Mouse (Mus musculus) spleen, embryonic (tissue): ENCODE results near the gene Ppp4r1.

ENCODE experiments used
- CTCF ChIA-PET: fragments of 350-600 bp; sonication (Branson Sonifier 250); formaldehyde crosslinking; loops from one replicate; lab custom pipeline; 2022; lab: Charles Lee

Ppp4r1 gene

GRCm38 (mm10) chr17:65782551-65783141 lies at the start of gene Ppp4r1:
TSS of gene Ppp4r1 (plus strand) at chr17:65782573.
- CTCF ChIA-PET = no interaction called here

DNA sequence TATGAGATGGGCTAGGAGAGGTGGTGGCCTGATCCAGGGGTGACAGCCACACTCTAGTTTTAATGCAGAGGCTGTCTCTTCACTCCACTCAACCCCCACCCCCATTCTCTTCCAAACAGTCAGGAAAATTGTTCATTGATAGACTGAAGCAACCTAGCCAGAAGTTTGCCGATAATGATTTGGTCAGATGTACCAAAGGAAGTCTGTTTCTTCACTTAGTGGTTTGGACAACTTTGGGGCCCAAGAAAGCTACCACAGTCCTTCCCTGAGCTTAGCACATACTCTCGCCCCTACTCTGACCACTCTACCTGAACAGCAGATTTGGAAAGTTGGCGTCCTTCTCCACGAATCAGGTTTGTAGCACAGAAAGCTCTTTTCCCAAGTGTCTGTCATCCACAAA lies 49.7 kb upstream of the Ppp4r1 start:
- CTCF ChIA-PET = no interaction called here

GRCm38 (mm10) chr17:65735088-65735487 lies 47.3 kb upstream of the Ppp4r1 start:
- CTCF ChIA-PET = no interaction called here

GRCm38 (mm10) chr17:65737175-65737574 lies 45.2 kb upstream of the Ppp4r1 start:
- CTCF ChIA-PET = no interaction called here

DNA sequence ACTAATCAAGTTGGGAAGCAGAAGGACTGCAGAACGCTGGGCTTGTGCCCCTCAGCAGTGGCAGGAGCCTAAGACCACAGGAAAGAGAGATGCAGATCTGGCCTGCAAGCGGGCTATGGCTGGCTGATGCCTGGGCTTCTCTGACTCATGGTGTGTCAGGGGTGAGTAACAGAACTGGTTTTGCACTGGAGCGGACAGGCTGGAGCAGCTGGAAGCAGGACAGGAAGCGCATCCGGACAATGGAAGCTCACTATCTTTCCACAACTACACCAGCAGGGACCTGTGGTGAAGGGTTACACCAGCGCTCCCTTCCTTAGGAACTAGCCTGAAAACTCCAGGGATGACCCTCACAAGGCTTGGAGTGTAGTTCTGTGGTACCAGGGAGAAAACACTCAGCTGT lies 44.8 kb upstream of the Ppp4r1 start:
- CTCF ChIA-PET = no interaction called here

DNA sequence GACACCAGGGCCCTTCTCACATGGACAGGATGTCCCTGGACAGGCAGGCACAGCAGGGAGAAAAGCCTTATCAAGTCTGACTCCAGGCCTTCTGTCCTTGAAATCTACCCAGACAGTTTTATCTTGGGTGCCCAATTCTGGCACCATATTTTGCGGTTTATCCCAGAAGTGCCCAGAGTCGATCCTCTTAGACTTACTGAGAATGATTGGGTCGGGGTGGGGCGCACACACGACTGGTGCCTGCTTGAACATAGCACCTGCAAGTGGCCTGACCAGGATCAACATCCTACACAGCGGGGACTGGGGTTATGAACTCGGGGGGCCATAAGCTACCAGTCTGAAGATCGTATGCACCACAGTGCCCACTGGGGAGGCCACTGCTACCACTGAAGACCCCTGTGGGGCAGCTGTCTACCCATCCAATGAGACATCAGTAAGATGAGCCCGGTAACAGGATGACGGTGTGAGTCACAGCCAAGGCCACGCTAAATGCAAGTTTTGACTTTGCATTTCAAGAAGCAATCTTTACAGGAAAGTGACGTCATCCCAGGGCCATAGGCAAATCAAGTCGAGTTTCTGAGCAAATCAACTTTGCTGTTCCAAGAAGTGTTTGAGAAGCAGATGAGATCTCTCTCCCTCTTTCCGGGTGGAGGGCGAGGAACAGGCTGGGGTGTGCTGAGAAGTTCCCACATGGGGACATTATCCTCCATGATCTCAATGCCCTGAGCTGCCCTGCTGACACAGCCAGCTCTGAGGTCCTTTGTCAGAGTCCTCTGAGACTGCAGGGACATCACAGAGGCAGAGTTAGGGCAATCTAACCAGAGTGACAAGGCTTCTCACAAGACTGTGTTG lies 42.3 kb upstream of the Ppp4r1 start:
- CTCF ChIA-PET = interaction anchor here (0.5 kb wide), 1 partner anchor 30 kb away, joined by 3 read pairs; no protein-coding TSS in a partner anchor

GRCm38 (mm10) chr17:65741565-65741964 lies 40.8 kb upstream of the Ppp4r1 start:
- CTCF ChIA-PET = no interaction called here

DNA sequence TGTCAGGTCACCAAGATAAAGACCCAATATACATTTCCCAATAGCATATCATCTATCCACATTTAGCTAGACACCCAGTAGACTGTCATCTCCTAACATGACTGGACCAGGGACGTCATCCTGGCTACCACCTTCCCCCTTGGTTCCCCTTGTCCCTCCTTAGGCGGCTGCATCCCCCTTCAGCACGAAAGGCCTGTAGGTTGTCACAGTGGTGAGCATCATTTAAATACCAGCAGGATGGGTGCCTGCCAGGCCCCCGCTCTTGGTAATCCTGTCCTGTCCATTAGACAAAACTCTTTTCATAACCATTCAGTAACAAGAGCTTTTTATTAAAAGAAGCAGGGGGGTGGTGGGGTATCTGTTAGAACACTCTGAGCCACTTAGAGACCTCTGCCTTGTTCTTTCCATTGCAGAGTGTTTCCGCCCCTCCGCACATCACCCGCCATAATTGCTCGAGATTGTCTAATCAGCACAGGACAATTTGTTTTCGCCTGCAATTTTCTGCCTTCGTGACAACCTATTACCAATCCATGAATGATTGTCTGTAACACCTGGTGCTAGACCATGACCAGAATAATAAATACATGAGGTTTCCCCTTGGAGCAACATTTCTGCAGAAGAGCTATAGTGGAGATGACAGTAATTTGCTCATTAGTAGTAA lies 40.0 kb upstream of the Ppp4r1 start:
- CTCF ChIA-PET = no interaction called here

DNA sequence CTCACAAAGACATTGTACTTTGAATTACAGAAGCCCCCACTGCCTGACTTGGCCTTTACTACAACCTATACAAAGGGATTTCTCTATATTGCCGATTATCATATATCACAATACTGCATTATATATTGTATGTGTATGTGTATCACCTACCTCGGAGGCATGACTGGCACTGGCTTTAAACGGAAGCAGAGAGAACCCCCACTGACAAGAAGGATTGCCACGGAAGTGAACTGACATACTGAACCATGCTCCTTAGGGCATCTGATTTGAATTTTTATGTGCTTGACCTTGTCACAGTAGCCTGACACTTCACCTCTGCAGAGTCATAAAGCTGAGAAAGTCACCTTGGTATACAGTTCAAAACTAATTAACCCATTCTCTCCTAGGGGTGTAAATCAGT lies 39.4 kb upstream of the Ppp4r1 start:
- CTCF ChIA-PET = no interaction called here

GRCm38 (mm10) chr17:65743664-65744330 lies 38.6 kb upstream of the Ppp4r1 start:
- CTCF ChIA-PET = interaction anchor here (0.6 kb wide), 1 partner anchor 18 kb away, joined by 4 read pairs; no protein-coding TSS in a partner anchor

DNA sequence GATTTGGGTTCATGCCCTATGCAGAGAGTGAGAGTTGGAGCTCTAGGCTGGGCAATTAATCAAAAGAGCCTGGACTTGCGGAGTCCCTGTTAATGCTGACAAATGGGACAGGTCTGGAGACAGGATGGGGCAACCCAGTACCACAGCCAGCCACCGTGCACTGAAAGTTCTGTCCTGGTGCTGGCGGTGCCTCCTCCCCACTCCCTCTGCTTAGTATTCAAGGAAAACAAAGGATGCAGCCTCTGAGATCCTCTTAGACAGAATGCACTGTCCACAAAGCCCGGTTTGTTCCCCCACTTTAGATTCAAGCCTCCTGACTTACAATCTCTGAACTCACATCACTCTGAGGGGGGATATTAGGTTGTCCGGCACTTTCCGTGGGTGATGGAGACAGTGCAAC lies 36.1 kb upstream of the Ppp4r1 start:
- CTCF ChIA-PET = no interaction called here

DNA sequence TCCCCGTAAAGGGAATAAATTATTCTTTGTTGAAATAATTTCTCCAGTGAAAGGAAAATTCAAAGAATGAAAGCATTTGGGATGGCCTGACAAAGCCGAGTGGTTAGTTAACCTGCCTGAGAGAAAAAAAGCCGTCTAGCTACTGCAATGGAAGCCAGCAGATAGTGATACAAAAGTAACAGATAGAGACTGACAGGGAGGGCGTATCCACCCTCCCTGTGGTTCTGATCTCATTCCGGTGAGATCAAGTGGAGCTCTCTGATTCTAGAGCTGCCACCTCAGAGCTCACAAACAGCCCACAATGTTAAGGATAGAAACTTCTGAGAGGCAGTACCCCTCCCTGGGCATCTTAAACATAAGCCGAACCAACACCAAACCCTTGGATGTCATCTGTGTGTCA lies 33.4 kb upstream of the Ppp4r1 start:
- CTCF ChIA-PET = interaction anchor here (0.6 kb wide), 1 partner anchor 12 kb away, joined by 3 read pairs; no protein-coding TSS in a partner anchor

GRCm38 (mm10) chr17:65749803-65750202 lies 32.6 kb upstream of the Ppp4r1 start:
- CTCF ChIA-PET = no interaction called here

DNA sequence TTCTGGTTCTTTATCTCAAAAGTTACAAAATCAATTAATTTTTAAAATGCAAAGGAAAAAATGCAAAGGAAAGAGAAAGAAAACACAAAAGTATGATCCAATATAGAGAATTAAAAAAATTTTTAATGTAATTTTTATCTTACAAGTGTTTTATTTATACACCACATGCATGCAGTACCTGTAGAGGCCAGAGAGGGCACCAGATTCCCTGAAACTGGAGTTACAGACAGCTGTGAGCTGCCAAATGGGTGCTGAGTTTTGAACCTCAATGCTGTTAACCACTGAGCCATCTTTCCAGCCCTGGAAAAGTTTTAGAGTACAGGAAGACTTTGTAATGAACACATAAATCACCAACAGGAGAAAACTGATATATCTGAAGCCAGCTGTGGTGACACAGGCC lies 32.1 kb upstream of the Ppp4r1 start:
- CTCF ChIA-PET = interaction anchor here (0.6 kb wide), 1 partner anchor 44 kb away, joined by 3 read pairs; no protein-coding TSS in a partner anchor

DNA sequence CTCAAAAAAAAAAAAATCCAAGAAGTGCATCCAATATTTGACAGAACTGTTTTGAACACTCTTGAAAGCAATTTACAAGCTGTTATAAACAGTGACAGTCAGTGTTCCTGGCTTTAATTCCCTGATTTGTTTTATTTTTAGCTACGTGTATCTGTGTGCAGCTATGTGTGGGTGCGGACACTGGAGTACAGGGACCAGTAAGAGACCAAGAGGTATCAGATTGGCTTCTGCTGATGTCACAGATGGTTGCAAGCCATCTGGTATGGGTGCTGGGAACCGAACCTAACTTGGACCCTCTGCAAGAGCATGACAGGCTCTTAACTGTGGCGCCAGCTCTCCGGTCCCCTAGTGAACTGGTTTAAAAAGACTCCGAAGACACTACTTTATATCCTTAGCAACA lies 29.2 kb upstream of the Ppp4r1 start:
- CTCF ChIA-PET = no interaction called here

GRCm38 (mm10) chr17:65755857-65756256 lies 26.5 kb upstream of the Ppp4r1 start:
- CTCF ChIA-PET = no interaction called here

- CTCF ChIA-PET = no interaction called here
Measured at GRCm38 (mm10) chr17:65757150-65757549, 25.2 kb upstream of the Ppp4r1 start.

GRCm38 (mm10) chr17:65763221-65763620 lies 19.2 kb upstream of the Ppp4r1 start:
- CTCF ChIA-PET = no interaction called here

DNA sequence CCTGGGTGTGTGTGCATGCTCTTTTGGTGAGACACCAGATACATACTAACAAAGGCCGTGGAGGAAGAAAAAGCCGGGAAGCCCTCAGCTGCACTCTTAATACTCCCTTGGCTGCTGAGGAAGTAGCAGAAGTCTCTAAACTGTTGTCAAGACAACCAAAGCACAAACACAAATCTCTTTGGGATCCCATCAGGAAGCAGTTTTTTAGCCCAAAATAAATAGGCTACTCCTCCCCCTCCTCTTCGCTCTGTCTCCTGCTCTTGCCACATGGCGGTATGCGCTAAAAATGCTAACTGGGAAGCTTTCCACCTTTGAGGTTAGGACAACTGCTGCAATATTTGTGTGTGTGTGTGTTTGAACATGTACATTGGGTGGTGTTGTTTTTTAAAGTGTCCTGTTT lies 13.9 kb upstream of the Ppp4r1 start:
- CTCF ChIA-PET = no interaction called here

- CTCF ChIA-PET = no interaction called here
Measured at GRCm38 (mm10) chr17:65770982-65771915, 11.1 kb upstream of the Ppp4r1 start.
